Mouse (Mus musculus): Measurements from ENCODE around the gene Oas1c. TPM values are rescaled to one million over a fixed set of nuclear protein-coding genes. Genes with fewer than 3 reads are reported as not detected.
"Not testable (repeated sequence)": the region's sequence is repeated elsewhere in the genome, so short reads cannot be mapped to it uniquely, and the experiment has no call there.

Gene Oas1c
- 1.3 and 1.5 TPM in 2 replicates for total RNA-seq (2021)
- long read RNA-seq, result 0 reads

DNA sequence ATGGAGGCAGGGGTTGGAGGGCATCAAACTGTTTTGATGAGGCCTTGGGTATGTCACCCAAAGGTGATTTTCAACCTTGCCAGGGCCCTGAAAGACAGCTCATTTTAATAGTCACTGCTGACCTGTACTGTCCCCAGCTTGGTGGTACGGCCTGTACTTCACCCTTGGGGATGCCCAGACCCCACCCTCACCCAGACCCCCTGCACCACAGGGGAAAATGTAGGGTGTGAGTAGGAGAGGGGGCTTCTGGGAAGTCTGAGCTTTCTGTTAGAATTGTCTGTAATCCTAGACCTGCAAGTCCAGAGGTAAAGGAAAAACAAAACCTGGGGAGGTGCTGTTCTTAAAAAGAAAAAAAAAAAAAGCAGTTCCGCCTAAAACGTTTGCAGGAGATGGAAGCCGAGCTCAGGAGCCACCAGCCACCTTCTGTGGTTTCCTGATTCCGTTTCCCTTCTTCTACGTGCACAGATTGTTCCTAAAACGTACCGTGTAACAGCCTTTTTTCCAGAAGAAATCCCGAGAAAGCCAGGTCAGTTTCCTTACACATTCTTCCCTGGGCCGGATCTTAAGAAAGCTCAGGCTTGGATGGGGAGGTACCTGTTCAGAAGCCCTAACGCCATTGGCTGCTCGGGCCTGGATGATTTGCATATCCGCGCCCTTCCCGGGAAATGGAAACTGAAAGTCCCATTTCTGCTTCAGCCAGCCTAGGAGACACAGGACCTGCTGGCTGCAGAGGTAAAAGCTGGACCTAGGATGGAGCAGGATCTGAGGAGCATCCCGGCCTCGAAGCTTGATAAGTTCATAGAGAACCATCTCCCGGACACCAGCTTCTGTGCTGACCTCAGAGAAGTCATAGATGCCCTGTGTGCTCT lies at the start of gene Oas1c:
Gene Oas1c, minus strand, starts transcription at position 564 of the 869 bp plus-strand sequence.
- DNase-seq, result peak; percentile 79

DNA sequence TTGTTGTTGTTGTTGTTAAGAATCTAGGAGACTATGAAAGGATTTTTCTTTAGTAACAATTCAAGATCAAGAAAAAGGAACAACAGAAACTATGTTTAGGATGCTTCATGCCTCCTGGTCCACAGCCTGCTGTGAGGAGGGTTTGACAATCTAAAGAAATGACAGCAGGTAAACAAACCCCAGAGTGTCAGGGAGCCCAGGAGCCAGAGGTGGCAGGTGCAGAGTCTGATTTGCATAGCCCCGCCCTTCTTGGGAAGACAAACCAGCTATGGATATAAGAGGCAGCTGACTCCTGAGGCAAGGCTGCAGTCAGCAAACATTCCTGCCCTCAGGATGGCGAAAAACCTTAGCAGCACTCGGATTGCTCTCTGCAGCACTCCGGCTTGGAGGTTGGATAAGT lies 48.8 kb upstream of the Oas1c start, which contains the start of gene Oas1h:
Gene Oas1h, plus strand, starts transcription at position 301 of the 400 bp plus-strand sequence.
- DNase-seq, result no peak

DNA sequence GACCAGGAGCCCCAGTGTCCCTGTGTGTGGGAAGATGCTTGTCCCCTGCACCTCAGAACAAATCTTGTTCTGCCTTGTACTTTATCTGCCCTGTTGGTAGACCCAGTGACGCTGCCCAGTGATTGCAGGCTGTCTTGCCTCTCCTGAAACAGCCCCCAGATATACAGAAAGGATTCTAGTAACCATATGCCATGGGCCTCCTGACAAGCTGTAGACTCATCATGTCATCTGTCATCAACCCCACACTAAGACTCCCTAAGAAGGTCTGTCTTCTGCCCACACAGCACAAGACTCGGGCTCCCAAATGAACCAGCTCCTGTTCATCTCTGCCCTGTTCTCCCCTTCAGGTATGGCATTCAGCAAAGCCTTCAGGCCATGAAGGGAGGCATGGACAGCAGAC lies 46.9 kb upstream of the Oas1c start:
- DNase-seq, result no peak

DNA sequence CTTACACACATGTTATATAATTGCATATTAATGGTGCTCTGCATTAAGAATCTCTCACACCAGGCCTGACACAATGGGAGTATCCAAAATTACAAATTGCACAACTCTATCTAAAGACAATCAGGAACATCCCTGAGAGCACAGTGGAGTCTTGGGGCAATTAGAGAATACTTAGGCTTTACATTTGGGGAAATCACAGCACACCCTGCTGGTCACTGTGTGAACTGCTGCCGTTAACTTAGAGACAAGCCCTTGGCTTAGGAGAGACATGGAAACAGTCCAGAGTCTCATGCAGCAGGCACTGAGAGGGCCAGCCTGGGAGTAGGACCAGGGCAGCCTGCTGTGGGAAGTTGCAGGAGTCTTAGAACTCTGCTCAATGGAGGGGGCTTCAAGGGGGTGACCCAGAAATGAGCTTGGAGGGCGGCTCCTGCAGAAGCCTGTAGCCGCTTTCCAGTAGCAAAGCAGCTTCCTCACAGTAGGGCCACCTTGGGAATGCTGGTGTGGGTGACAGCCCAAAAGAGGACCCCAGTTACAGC lies 37.4 kb upstream of the Oas1c start:
- DNase-seq, result peak; percentile 11

DNA sequence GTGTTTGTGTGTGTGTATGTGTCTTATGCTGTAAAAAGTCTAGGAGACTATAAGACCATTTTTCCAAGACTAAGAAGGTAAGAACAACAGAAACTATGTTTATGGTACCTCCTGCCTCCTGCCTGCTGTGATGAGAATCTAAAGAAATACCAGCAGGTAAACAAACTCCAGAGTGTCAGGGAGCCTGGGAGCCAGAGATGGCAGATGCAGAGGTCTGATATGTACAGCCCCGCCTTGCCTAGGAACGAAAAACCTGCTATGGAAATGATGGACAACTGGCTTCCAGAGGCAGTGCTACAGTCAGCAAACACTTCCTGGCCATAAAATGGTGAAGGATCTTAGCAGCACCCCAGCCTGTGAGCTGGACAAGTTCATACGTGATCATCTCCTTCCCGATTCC lies 34.8 kb upstream of the Oas1c start, which contains the start of gene Oas1f:
Gene Oas1f, plus strand, starts transcription at position 301 of the 400 bp plus-strand sequence.
- no peak for DNase-seq

DNA sequence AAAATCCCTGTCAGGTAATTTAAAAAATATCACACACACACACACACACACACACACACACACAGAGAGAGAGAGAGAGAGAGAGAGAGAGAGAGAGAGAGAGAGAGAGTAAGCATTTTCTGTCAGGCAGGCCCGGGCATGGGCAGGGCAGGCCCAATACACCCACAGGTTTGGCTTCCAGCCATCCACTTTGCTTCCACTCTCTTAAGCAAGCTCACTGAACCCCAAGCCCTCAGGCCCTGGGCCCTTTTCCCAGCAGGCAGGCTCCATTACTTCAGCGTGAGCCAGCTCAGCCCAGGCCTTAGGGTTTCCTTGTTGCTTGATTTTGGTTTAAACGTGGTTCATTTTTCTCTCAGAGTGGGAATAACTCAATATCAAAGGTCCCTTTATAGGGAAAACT lies 32.4 kb upstream of the Oas1c start:
- peak; percentile 19 for DNase-seq

DNA sequence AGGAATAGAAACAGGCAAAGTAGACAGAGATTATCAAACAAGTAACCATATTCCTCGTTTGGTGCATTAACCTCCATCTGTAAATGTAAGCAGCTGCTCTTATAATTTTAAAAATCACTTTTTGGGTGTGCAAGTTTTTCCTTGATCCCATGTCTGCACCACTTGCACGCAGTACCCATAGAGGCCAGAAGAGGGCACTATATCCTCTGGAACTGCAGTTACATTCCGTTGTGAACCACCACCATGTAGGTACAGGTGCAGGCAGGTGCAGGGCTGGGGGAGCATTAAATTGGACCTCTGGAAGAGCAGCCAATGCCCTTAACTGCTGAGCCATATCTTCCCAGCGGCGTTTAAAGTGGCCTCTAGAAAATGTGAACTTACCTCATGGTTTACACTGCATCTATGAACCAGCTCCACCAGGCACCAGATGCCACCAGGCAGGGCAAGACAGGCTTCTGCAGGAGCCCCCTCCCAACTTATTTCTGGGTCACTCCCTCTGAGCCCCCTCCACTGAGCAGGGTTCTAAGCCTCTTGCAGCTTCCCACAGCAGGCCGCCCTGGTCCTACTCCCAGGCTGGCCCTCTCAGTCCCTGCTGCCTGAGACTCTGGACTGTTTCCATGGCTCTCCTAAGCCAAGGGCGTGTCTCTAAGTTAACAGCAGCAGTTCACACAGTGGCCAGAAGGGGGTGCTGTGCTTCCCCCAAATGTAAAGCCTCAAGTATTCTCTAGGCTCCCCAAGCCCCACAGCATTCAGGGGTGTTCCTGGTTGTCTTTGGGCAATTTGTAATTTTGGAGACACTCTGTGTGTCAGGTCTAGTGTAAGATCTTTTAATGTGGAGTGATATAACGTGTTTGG lies 24.6 kb upstream of the Oas1c start:
- peak; percentile 47 for DNase-seq

DNA sequence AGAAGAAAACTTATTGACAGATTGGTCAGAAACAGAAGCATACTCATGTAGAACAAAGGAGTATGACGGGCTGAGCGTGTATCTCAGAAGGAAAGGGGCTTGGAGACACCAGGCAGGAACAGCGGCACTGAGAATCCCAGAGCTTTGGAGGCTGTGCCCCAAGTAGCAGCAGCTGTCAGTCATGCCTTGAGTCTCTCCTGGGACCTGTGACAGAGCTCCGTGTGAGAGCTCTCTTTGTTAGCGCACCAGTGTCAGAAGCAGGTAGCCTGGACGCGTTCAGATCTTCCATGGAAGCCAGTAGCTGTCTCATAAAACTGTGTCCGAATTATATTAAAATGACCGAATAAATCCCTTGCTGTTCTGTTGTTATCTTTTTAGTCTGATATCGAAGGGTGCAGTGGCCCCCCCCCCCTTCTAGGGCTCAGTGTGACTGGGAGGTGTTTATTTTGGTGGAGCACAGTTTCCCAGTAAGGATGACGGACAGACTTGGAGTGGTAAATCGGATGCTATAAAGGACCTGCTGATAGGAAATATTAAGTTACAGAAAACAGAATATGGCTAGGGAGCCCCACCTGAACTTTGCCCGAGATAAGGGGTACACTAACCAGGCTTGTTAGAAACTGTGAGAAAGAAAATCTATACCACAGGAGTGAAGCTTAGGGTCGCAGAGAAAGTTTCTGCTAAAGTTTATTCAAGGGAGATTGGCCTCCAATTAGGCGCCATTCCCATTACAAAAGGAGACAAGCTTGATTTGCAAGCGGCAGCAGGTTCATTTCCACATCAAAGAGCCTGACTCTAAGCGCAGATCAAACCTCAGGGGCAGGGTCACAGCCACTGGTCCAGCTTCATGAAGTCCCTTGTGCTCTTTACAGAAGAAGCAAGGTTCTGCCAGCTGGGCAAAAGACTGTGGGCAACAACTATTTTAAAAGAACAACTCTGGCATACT lies 21.3 kb upstream of the Oas1c start:
- no peak for DNase-seq

DNA sequence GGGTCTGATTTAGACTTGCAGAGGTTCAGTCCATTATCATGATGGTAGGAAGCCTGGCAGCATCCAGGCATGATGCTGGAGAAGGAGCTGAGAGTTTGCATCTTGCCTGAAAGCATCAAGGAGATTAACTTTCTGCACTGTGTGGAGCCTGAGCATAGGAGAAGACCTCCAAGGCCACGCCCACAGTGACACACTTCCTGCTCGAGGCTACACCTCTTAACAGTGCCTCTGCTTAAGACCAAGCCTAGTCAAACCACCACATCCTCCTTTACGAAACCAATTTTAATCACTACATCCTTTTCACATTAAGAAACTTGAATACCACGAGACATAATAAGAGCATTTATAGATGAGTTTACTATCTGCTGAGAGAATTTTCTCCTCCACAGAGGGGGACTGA lies 18.7 kb upstream of the Oas1c start:
- no peak for DNase-seq

DNA sequence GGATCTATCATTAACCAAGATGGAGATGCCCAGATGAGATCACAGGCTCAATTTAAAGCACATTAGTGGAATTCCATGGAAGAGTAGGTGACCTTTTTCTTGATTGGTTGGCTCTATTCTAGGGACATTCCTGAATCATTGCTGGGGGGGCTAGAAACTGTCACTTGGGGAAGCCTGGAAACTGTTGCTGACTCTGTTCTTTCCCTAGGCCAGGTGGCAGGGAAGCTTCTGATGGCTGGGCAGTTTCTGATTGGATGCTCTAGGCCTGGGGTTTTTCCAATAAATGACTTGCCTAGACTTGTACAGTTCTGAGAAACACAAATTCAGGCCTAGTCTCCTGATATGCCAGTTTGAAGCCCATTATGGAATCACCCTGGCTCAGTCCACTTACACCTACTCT lies 6.7 kb upstream of the Oas1c start:
- DNase-seq, result no peak

DNA sequence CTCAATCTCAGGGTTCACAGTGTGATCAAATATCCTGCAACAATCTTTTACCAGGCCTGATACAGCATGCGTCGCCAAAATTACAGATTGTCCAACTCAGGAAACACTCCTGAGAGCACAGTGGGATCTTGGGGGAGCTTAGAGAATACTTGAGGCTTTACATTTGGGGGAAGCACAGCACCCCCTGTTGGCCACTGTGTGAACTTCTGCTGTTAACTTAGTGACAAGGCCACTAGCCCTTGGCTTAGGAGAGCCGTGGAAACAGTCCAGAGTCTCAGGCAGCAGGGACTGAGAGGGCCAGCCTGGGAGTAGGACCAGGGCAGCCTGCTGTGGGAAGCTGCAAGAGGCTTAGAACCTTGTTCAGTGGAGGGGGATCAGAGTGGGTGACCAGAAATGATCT lies 3.6 kb upstream of the Oas1c start:
- DNase-seq, result no peak

DNA sequence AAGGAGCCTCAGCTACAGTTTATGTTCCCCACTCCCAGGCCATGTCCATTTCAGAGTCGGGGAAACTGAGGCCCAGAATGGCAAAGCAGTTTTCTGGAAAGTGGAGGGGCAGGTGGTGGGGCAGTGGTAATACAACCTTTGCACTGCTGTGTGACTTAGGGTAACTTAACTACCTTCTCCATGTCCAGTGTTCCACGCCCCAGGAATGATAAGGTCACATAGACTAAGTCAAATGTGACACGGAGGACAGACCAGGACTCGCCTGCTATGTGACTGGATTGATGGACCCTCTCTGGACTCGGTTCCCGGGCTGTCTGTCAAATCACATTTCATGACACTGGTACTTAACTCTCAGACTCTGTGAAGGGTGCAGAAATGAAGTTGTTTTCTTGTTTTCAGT lies 709 bp upstream of the Oas1c start:
- DNase-seq, result no peak

DNA sequence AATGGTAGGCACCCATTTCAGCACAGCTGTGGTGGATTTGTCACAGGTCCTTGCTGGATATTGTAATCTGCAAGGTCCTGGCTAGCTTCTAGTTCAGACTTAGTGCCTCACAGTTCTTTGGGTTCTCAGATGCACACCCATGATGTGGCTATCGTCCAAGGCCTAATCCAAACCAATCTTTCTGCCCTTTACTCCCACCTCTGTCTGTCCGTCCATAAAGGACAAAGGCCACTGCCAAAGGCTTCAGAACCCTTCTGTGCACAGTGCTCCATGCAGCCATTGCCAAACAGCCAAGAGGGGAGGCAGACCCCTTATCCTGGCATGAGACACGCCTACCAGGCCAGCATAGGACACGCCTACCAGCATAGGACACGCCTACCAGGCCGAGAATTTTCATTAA lies 3.1 kb downstream of the Oas1c start:
- DNase-seq, result no peak

DNA sequence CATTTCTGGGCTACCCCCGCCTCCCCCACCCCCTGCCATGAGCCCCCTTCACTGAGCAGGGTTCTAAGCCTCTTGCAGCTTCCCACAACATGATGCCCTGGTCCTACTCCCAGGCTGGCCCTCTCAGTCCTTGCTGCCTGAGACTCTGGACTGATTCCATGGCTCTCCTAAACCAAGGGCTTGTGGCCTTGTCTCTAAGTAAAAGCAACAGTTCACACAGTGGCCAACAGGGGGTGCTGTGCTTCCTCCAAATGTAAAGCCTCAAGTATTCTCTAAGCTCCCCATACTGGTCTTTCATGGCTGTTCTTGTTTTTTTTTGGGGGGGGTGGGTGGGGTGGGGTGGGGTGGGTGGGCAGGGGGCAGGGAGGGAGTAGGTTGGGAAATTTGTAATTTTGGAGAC lies 5.9 kb downstream of the Oas1c start:
- peak; percentile 38 for DNase-seq

DNA sequence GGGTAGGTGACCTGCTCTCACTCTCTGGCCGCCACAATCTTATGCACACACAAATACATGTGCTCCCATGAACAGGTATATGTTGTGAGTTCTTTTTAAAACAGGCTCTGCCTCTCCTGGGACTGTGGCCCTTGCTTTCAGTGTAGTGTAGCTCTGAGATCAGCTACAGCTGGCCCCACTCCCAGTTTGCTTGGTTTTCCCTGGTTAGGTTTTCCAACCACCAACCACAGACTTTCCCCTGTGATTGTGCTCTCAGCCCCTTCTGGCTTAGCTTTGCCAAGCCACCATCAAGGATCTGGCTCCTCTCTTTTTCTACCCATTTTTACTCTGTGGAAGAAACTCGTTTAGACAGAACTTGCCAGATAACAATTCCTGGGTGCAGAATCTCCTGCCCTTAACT lies 8.7 kb downstream of the Oas1c start:
- no peak for DNase-seq

DNA sequence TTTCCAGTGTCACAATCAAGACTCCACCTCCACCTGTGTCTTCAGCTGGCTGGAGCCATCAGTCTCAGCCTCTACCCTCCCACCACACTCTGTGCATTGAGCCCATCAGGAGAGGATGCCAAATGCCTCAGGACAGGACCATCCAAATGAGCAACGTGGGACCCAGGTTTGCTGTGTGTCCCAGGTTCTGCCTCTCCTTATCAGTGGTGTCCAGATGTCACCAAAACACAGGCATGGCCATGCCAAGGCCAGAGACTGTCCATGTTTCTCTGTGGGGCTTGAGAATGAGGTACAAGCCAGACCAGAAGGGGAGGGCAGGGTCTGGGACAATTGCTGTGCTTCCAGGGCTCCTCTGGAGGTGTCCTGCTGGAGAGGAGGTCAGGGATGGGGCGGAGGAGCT lies 13.4 kb downstream of the Oas1c start:
- DNase-seq, result not testable (repeated sequence)

DNA sequence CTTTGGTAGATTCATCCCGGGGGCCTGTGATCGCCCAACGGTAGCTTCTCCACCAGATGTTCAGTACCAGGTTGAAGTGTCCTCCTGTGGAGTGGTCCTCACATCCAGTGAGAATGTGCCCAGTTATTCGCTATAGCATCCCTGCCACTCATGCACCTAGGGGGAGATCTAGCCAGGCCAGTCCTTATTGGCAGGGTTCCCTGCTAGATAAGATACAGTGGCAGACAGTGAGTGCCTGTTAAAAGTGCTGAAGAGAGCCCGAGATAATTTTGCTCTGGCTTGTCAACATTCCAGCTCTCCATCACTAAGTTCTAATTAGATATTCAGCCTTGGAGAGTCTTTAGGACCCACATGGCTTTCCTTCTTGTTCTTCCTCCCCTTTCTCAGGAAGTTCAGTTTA lies 14.2 kb downstream of the Oas1c start:
- DNase-seq, result not testable (repeated sequence)

DNA sequence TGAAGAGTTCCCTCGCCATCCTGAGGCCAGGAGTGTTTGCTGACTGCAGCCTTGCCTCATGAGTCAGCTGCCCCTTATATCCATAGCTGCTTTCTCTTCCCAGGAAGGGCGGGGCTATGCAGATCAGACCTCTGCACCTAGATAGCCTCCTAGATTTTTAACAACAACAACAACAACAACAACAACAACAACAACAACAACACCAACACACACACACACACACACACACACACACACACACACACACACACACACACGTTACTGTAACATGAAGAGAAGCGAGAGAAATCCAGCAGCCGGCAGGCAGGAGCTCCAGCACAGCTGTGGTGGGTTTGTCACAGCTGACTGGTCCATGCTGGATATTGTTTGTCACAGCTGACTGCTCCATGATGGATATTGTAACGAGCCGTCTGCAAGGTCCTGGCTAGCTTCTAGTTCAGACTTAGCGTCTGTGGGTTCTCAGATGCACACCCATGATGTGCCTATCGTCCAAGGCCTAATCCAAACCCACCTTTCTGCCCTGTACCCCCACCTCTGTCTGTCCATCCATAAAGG lies 16.8 kb downstream of the Oas1c start, which contains the start of gene Oas1e:
Gene Oas1e, minus strand, starts transcription at position 51 of the 555 bp plus-strand sequence.
- DNase-seq, result not testable (repeated sequence)

DNA sequence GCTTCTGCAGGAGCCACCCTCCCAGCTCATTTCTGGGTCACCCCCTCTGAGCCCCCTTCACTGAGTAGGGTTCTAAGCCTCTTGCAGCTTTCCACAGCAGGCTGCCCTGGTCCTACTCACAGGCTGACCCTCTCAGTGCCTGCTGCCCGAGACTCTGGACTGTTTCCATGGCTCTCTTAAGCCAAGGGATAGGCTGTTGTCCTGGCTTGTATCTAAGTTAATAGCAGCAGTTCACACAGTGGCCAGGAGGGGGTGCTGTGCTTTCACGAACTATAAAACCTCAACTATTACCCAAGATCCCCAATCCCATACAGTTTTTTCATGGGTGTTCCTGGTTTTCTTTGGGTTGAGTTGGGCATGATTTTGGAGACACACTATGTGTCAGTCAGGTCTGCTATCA lies 19.3 kb downstream of the Oas1c start:
- DNase-seq, result peak; percentile 52

DNA sequence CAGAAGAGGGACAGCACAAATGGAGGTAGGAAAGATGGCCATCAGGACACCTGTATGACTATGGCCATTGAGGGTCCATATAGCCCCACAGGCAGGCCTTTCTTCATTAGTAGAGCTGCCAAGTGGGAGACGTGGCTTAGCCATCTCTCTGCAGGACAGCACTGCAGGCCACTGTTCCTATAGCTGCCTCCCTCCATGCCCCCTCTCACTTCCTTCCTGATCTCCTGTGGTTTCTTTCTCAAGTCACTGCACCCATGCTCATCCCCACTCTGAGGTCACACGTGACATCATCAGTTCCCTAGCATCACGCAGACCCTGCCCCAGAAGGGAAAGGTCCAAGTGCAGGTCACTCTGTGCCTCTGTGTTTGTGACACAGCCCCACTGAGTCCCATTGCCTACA lies 25.3 kb downstream of the Oas1c start:
- no peak for DNase-seq

DNA sequence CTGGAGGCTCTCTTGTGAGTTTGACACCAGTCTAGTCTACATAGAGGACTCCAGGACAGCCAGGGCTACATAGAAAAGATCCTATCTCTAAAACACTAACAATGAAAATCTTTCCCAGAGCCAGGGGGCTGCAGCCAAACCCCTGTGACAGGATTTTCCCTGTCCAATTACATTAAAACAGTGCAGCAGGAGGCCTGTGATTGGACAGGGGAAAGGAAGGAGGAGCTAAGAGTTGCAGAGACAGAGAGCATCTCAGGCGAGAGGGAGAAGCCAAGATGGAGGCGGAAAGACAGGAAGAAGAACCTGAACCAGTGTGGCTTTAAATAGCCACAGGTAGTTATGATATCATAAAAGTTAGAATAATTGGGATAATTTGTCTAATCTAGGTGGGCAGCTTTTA lies 29.9 kb downstream of the Oas1c start:
- DNase-seq, result no peak
